ENCODE assay signal across 8 mouse cellular contexts in genomic region chr11:102025991-102026660, GRCm38 (mm10). TPM values are rescaled to one million over a fixed set of nuclear protein-coding genes. Genes with fewer than 3 reads are reported as not detected.
A peak's percentile ranks its signal among the peaks of the same experiment; 100 is the strongest.
DNase-seq lines count a peak whose midpoint lies in the region; ATAC-seq and TF ChIP-seq lines count a peak whose summit lies in the region.

No protein-coding gene starts in this region.

- H3K4me2 ChIP-seq in kidney, postnatal 0 days (ENCODE audit: low read length), result peak overlapping the region; percentile 80
- peak overlapping the region; percentile 94 for H3K4me2 ChIP-seq in intestine, embryonic 16.5 days (ENCODE audit: low read depth, low read length)

- H3K4me1 ChIP-seq in kidney, postnatal 0 days (replicated peaks; ENCODE audit: insufficient read depth, low read length), result 0 out of 2 replicates have a peak, but pooled peaks cover 4% of the 10 kb centered on the region
- H3K4me1 ChIP-seq in intestine, embryonic 16.5 days (ENCODE audit: control insufficient read depth, insufficient read depth, low read length), result peaks cover 9% of the 10 kb centered on the region
- H3K4me1 ChIP-seq in olfactory bulb, adult 2 months (ENCODE audit: control insufficient read depth, insufficient read depth, low read length), result peaks cover 28% of the 10 kb centered on the region

- no peaks in the 10 kb centered on the region for H3K36me3 ChIP-seq in kidney, postnatal 0 days (ENCODE audit: insufficient read depth, low read length)
- no peaks in the 10 kb centered on the region for H3K36me3 ChIP-seq in intestine, embryonic 16.5 days (ENCODE audit: control insufficient read depth, insufficient read depth, low read length)

- peak overlapping the region; percentile 57 for H3K9ac ChIP-seq in kidney, postnatal 0 days (ENCODE audit: low read depth, low read length)
- peak overlapping the region; percentile 70 for H3K9ac ChIP-seq in intestine, embryonic 16.5 days (ENCODE audit: low read depth, low read length)

- DNase-seq in kidney, postnatal 0 days (ENCODE audit: low spot score), result peak; percentile 24
- DNase-seq in kidney, adult 11 months, result no peak
- peak; percentile 27 for DNase-seq in R1 (ENCODE audit: low read depth, low spot score)
- peak; percentile 27 for DNase-seq in embryo, embryonic 11.5 days (ENCODE audit: low read depth, low spot score)
- DNase-seq in natural killer cell, adult 2 months (ENCODE audit: low spot score in 2 of 2), result no peak
- DNase-seq in frontal cortex, postnatal 36 days (ENCODE audit: low spot score in 2 of 2), result no peak

- no peaks in the 10 kb centered on the region for H3K27me3 ChIP-seq in kidney, postnatal 0 days (ENCODE audit: insufficient read depth, low read length)
- H3K27me3 ChIP-seq in intestine, embryonic 16.5 days (replicated peaks; ENCODE audit: control insufficient read depth, insufficient read depth, low read length), result no peaks in the 10 kb centered on the region

- H3K9me3 ChIP-seq in kidney, postnatal 0 days (replicated peaks; ENCODE audit: low read length), result no peaks in the 10 kb centered on the region
- no peaks in the 10 kb centered on the region for H3K9me3 ChIP-seq in intestine, embryonic 16.5 days (ENCODE audit: control insufficient read depth, low read length)

- ATAC-seq in kidney, postnatal 0 days (replicated peaks; ENCODE audit: low FRiP score, low read depth), result no peak; the same call in 1 of the 2 replicates
- peak; percentile 8; the same call in 1 of the 2 replicates for ATAC-seq in intestine, embryonic 16.5 days

- TF ChIP-seq CTCF in kidney, postnatal 0 days (IDR thresholded peaks at IDR 0.05; ENCODE audit: low read depth), result no peak
- no peak for TF ChIP-seq CTCF in olfactory bulb, adult 2 months (IDR thresholded peaks at IDR 0.05; ENCODE audit: insufficient read depth, low read depth, low read length)

- peak overlapping the region; percentile 60; the same call in 1 of the 2 replicates for H3K27ac ChIP-seq in kidney, postnatal 0 days
- H3K27ac ChIP-seq in intestine, embryonic 16.5 days (ENCODE audit: low read length), result no peak overlapping the region
- H3K27ac ChIP-seq in olfactory bulb, adult 2 months (ENCODE audit: insufficient read depth, low read depth, low read length), result no peak overlapping the region; the same call in 1 of the 2 replicates

- peak overlapping the region; percentile 64 for H3K4me3 ChIP-seq in kidney, postnatal 0 days (replicated peaks; ENCODE audit: low read depth, low read length)
- peak overlapping the region; percentile 57 for H3K4me3 ChIP-seq in intestine, embryonic 16.5 days (ENCODE audit: low read length)
- peak overlapping the region; percentile 73 for H3K4me3 ChIP-seq in olfactory bulb, adult 2 months (ENCODE audit: insufficient read depth, low read depth, low read length)

- WGBS in kidney, postnatal 0 days, result 3% methylated on average over 23 of the region's 23 CpGs
- 6% methylated on average over 23 of the region's 23 CpGs for WGBS in intestine, embryonic 16.5 days
- 8% methylated on average over 23 of the region's 23 CpGs for WGBS in olfactory bulb, adult 2 months

- no peak for TF ChIP-seq POLR2A in olfactory bulb, adult 2 months (IDR thresholded peaks at IDR 0.05; ENCODE audit: insufficient read depth, low read depth, low read length)

RNA-seq across cellular contexts. Expression of gene Mpp3, which starts 2.1 kb away (rescaled TPM):
- 3.5 and 4.2 TPM in 2 replicates for polyA plus RNA-seq in kidney, postnatal 0 days (2015; fragmentation: Nextera tagmentation; extraction: Ambion mirVana)
- polyA plus RNA-seq in intestine, embryonic 16.5 days (2015; fragmentation: Nextera tagmentation; extraction: Ambion mirVana), result 5.7 and 6.5 TPM in 2 replicates
- polyA plus RNA-seq in olfactory bulb, adult 2 months (2012; ENCODE audit: insufficient read depth, insufficient read length, low replicate concordance, missing spikeins), result not detected in 2 replicates

RNA-seq across cellular contexts. Expression of gene Cd300lg, which starts 15.2 kb away (rescaled TPM):
- 2.8 and 2.9 TPM in 2 replicates for polyA plus RNA-seq in kidney, postnatal 0 days (2015; fragmentation: Nextera tagmentation; extraction: Ambion mirVana)
- 1.9 and 2.0 TPM in 2 replicates for polyA plus RNA-seq in intestine, embryonic 16.5 days (2015; fragmentation: Nextera tagmentation; extraction: Ambion mirVana)
- not detected in 2 replicates for polyA plus RNA-seq in olfactory bulb, adult 2 months (2012; ENCODE audit: insufficient read depth, insufficient read length, low replicate concordance, missing spikeins)

RNA-seq across cellular contexts. Expression of gene Dusp3, which starts 39.3 kb away (rescaled TPM):
- polyA plus RNA-seq in kidney, postnatal 0 days (2015; fragmentation: Nextera tagmentation; extraction: Ambion mirVana), result 51.7 and 57.9 TPM in 2 replicates
- polyA plus RNA-seq in intestine, embryonic 16.5 days (2015; fragmentation: Nextera tagmentation; extraction: Ambion mirVana), result 27.6 and 29.5 TPM in 2 replicates
- polyA plus RNA-seq in olfactory bulb, adult 2 months (2012; ENCODE audit: insufficient read depth, insufficient read length, low replicate concordance, missing spikeins), result not detected in 2 replicates

RNA-seq across cellular contexts. Expression of gene Cfap97d1, which starts 42.0 kb away (rescaled TPM):
- not detected in 2 replicates for polyA plus RNA-seq in kidney, postnatal 0 days (2015; fragmentation: Nextera tagmentation; extraction: Ambion mirVana)
- not detected in 2 replicates for polyA plus RNA-seq in intestine, embryonic 16.5 days (2015; fragmentation: Nextera tagmentation; extraction: Ambion mirVana)
- not detected in 2 replicates for polyA plus RNA-seq in olfactory bulb, adult 2 months (2012; ENCODE audit: insufficient read depth, insufficient read length, low replicate concordance, missing spikeins)

RNA-seq across cellular contexts. Expression of gene Sost, which starts 59.3 kb away (rescaled TPM):
- polyA plus RNA-seq in kidney, postnatal 0 days (2015; fragmentation: Nextera tagmentation; extraction: Ambion mirVana), result 1.6 and 1.8 TPM in 2 replicates
- 0.12 TPM in 1 of 2 replicates, not detected in the other for polyA plus RNA-seq in intestine, embryonic 16.5 days (2015; fragmentation: Nextera tagmentation; extraction: Ambion mirVana)
- not detected in 2 replicates for polyA plus RNA-seq in olfactory bulb, adult 2 months (2012; ENCODE audit: insufficient read depth, insufficient read length, low replicate concordance, missing spikeins)

Comparison
In these comparisons a context has a peak if more than half of its experiments do, and no peak if none do; other contexts are left out.
1. DNase-seq: peak in kidney, postnatal 0 days (single experiment), R1 (single experiment) and embryo, embryonic 11.5 days (single experiment); none in kidney, adult 11 months (single experiment), natural killer cell, adult 2 months (0 of 2) and frontal cortex, postnatal 36 days (0 of 2).
2. RNA of gene Cd300lg, which starts 15.2 kb away (polyA plus RNA-seq): not detected in olfactory bulb, adult 2 months; 2.8 to 2.9 TPM in kidney, postnatal 0 days and 1.9 to 2.0 TPM in intestine, embryonic 16.5 days; every median in the first group is over 10 times any median in the second.
3. Peak in every context shown above with its lines, with median percentiles within 50 percentile points of each other: H3K4me3 ChIP-seq.